Mouse (Mus musculus) limb, embryonic 12.5 days (tissue): Measurements from ENCODE around the gene Efr3b. TPM values are rescaled to one million over a fixed set of nuclear protein-coding genes. Genes with fewer than 3 reads are reported as not detected.

ENCODE experiments used
- ATAC-seq: fragments of 200-750 bp; cut with Nextera tagmentation; 2 replicates; pipeline ENCODE4 v1.8.0; 2017; ENCODE audit warnings: low read depth, moderate TSS enrichment; ENCODE audit not compliant: insufficient number of reproducible peaks, insufficient read depth, low FRiP score, low TSS enrichment
- H3K27ac ChIP-seq: fragments of 300-500 bp; sonication (generic); 2 replicates; pipeline ENCODE4 v1.5.1; 2016; ENCODE audit warnings: mild to moderate bottlenecking, moderate library complexity
- H3K27me3 ChIP-seq: fragments of 300-500 bp; sonication (generic); 2 replicates; pipeline ENCODE4 v1.6.1; 2016; ENCODE audit warnings: mild to moderate bottlenecking, moderate library complexity
- H3K36me3 ChIP-seq: fragments of 300-500 bp; sonication (generic); 2 replicates; pipeline ENCODE4 v1.6.1; 2016; ENCODE audit warnings: mild to moderate bottlenecking, moderate library complexity
- H3K4me1 ChIP-seq: fragments of 300-500 bp; sonication (generic); replicated peaks from 2 replicates; pipeline ENCODE4 v1.6.1; 2016
- H3K4me2 ChIP-seq: fragments of 300-500 bp; sonication (generic); 2 replicates; pipeline ENCODE4 v1.6.1; 2016; ENCODE audit warnings: mild to moderate bottlenecking, moderate library complexity
- H3K4me3 ChIP-seq: fragments of 300-500 bp; sonication (generic); replicated peaks from 2 replicates; pipeline ENCODE4 v1.5.1; 2016; ENCODE audit warnings: mild to moderate bottlenecking
- H3K9ac ChIP-seq: fragments of 300-500 bp; sonication (generic); replicated peaks from 2 replicates; pipeline ENCODE4 v1.6.1; 2016; ENCODE audit warnings: mild to moderate bottlenecking, moderate library complexity
- H3K9me3 ChIP-seq: fragments of 300-500 bp; sonication (generic); 2 replicates; pipeline ENCODE4 v1.6.1; 2016; ENCODE audit warnings: mild to moderate bottlenecking, moderate library complexity
- WGBS: fragments of 180-500 bp; shearing (Covaris S2); methylation state at CpG from one replicate; pipeline ENCODE4 v1.1.7; 2016; 5-methylcytosine and 5-hydroxymethylcytosine counted together
- polyA plus RNA-seq: library from polyadenylated mRNA; unstranded; fragments of >200 nt; fragmentation: Nextera tagmentation; extraction: Ambion mirVana; gene quantifications from 2 replicates; pipeline ENCODE4 v1.2.1, GENCODE M21; 2016

The Efr3b gene
- polyA plus RNA-seq = 8.8 and 10.0 TPM in 2 replicates

- H3K27ac ChIP-seq = 0 out of 2 replicates have a peak within 1 kb of the TSS, but pooled peaks have one; percentile 18
Measured at GRCm38 (mm10) chr12:4038061-4039041, at the start of gene Efr3b. TSS of gene Efr3b (minus strand) at chr12:4038915.

GRCm38 (mm10) chr12:4083441-4083840 is 44.7 kb upstream of the Efr3b start:
- Histone ChIP-seq H3K9me3 (no peaks in the 10 kb centered on the region), H3K4me1 (peaks cover 14% of the 10 kb centered on the region), H3K27ac (no peak overlapping the region), H3K27me3 (no peaks in the 10 kb centered on the region), H3K4me2 (peak overlapping the region; percentile 58), H3K36me3 (peaks cover 27% of the 10 kb centered on the region), H3K4me3 (peak overlapping the region; percentile 61), H3K9ac (peak overlapping the region; percentile 50; the same call in 1 of the 2 replicates)
- ATAC-seq = no peak
- WGBS = 65% methylated on average over 8 of the region's 8 CpGs

More at GRCm38 (mm10) chr12:4038061-4039041, at the start of gene Efr3b:
- peaks cover 16% of the 10 kb centered on the region for H3K27me3 ChIP-seq
- peaks cover 5% of the 10 kb centered on the region; the same call in 1 of the 2 replicates for H3K36me3 ChIP-seq
- H3K9ac ChIP-seq = peak within 1 kb of the TSS; percentile 77
- peaks cover 14% of the 10 kb centered on the region for H3K4me1 ChIP-seq
- H3K4me2 ChIP-seq = peak within 1 kb of the TSS; percentile 81
- under 1% methylated on average over 77 of the region's 78 CpGs for WGBS
- H3K9me3 ChIP-seq = no peaks in the 10 kb centered on the region
- H3K4me3 ChIP-seq = peak within 1 kb of the TSS; percentile 69
- ATAC-seq = peak; percentile 91

- ATAC-seq = peak; percentile 96
- Histone ChIP-seq H3K27ac (peak within 1 kb of the TSS; percentile 95), H3K4me2 (peak within 1 kb of the TSS; percentile 58), H3K9me3 (no peaks in the 10 kb centered on the region), H3K4me1 (peaks cover 14% of the 10 kb centered on the region), H3K4me3 (peak within 1 kb of the TSS; percentile 61), H3K27me3 (no peaks in the 10 kb centered on the region), H3K9ac (peak within 1 kb of the TSS; percentile 65), H3K36me3 (peaks cover 18% of the 10 kb centered on the region)
- WGBS = 5% methylated on average over 59 of the region's 59 CpGs
Measured at GRCm38 (mm10) chr12:4082132-4083001, 43.7 kb upstream of the Efr3b start, which contains the start of gene Dnajc27. TSS of gene Dnajc27 (plus strand) at chr12:4082583.

- no peak for ATAC-seq
- H3K4me2 ChIP-seq = no peak overlapping the region
- H3K27me3 ChIP-seq = no peaks in the 10 kb centered on the region
- no peaks in the 10 kb centered on the region for H3K36me3 ChIP-seq
- peaks cover 14% of the 10 kb centered on the region for H3K4me1 ChIP-seq
- H3K9me3 ChIP-seq = no peaks in the 10 kb centered on the region
- H3K27ac ChIP-seq = no peak overlapping the region
- WGBS = 0% methylated on average over 2 of the region's 2 CpGs
- no peak overlapping the region for H3K4me3 ChIP-seq
- H3K9ac ChIP-seq = no peak overlapping the region
Measured at GRCm38 (mm10) chr12:4080311-4080710, 41.6 kb upstream of the Efr3b start.

- no peak overlapping the region for H3K4me3 ChIP-seq
- H3K9ac ChIP-seq = no peak overlapping the region
- WGBS = 49% methylated on average over 1 of the region's 1 CpGs
- no peak overlapping the region for H3K27ac ChIP-seq
- no peaks in the 10 kb centered on the region for H3K9me3 ChIP-seq
- H3K36me3 ChIP-seq = no peaks in the 10 kb centered on the region
- H3K27me3 ChIP-seq = no peaks in the 10 kb centered on the region
- no peak overlapping the region for H3K4me2 ChIP-seq
- ATAC-seq = no peak
- H3K4me1 ChIP-seq = peaks cover 5% of the 10 kb centered on the region; the same call in 1 of the 2 replicates
Measured at GRCm38 (mm10) chr12:4078069-4078468, 39.4 kb upstream of the Efr3b start.

- H3K9me3 ChIP-seq = no peaks in the 10 kb centered on the region
- no peaks in the 10 kb centered on the region for H3K36me3 ChIP-seq
- H3K27ac ChIP-seq = no peak overlapping the region
- H3K9ac ChIP-seq = no peak overlapping the region
- H3K4me3 ChIP-seq = no peak overlapping the region
- no peaks in the 10 kb centered on the region for H3K27me3 ChIP-seq
- H3K4me2 ChIP-seq = no peak overlapping the region
- no peaks in the 10 kb centered on the region for H3K4me1 ChIP-seq
- no peak for ATAC-seq
Measured at GRCm38 (mm10) chr12:4076383-4076782, 37.7 kb upstream of the Efr3b start.

- no peak overlapping the region for H3K27ac ChIP-seq
- WGBS = 73% methylated on average over 8 of the region's 8 CpGs
- H3K9me3 ChIP-seq = no peaks in the 10 kb centered on the region
- no peak overlapping the region for H3K9ac ChIP-seq
- H3K27me3 ChIP-seq = no peaks in the 10 kb centered on the region
- H3K36me3 ChIP-seq = no peaks in the 10 kb centered on the region
- ATAC-seq = no peak
- no peaks in the 10 kb centered on the region for H3K4me1 ChIP-seq
- no peak overlapping the region for H3K4me2 ChIP-seq
- no peak overlapping the region for H3K4me3 ChIP-seq
Measured at GRCm38 (mm10) chr12:4075407-4075806, 36.7 kb upstream of the Efr3b start.

- no peaks in the 10 kb centered on the region for H3K9me3 ChIP-seq
- no peak overlapping the region for H3K4me2 ChIP-seq
- WGBS = 72% methylated on average over 9 of the region's 9 CpGs
- no peaks in the 10 kb centered on the region for H3K27me3 ChIP-seq
- no peaks in the 10 kb centered on the region for H3K4me1 ChIP-seq
- no peaks in the 10 kb centered on the region for H3K36me3 ChIP-seq
- H3K4me3 ChIP-seq = no peak overlapping the region
- ATAC-seq = no peak
- no peak overlapping the region for H3K9ac ChIP-seq
- no peak overlapping the region for H3K27ac ChIP-seq
Measured at GRCm38 (mm10) chr12:4071671-4072070, 33.0 kb upstream of the Efr3b start.

GRCm38 (mm10) chr12:4068551-4068950 is 29.8 kb upstream of the Efr3b start:
- Histone ChIP-seq H3K27ac (no peak overlapping the region), H3K4me2 (no peak overlapping the region), H3K36me3 (no peaks in the 10 kb centered on the region), H3K9ac (no peak overlapping the region), H3K4me3 (no peak overlapping the region), H3K4me1 (no peaks in the 10 kb centered on the region), H3K27me3 (no peaks in the 10 kb centered on the region), H3K9me3 (no peaks in the 10 kb centered on the region)
- 81% methylated on average over 4 of the region's 4 CpGs for WGBS
- no peak for ATAC-seq

GRCm38 (mm10) chr12:4066681-4067459 is 28.2 kb upstream of the Efr3b start:
- no peaks in the 10 kb centered on the region for H3K36me3 ChIP-seq
- H3K9ac ChIP-seq = no peak overlapping the region
- no peaks in the 10 kb centered on the region for H3K9me3 ChIP-seq
- no peak overlapping the region for H3K4me2 ChIP-seq
- WGBS = 65% methylated on average over 6 of the region's 6 CpGs
- no peaks in the 10 kb centered on the region for H3K4me1 ChIP-seq
- H3K27me3 ChIP-seq = no peaks in the 10 kb centered on the region
- ATAC-seq = no peak
- no peak overlapping the region for H3K27ac ChIP-seq
- H3K4me3 ChIP-seq = no peak overlapping the region
